Mouse (Mus musculus): ENCODE measurements around the gene Olfr799. TPM values are rescaled to one million over a fixed set of nuclear protein-coding genes. Genes with fewer than 3 reads are reported as not detected.

Gene Olfr799
- total RNA-seq (2014; fragmentation: Nextera tagmentation) (not detected in 2 replicates), total RNA-seq (2017) (not detected in 2 replicates)

- no peak for ATAC-seq (replicated peaks; ENCODE audit: low FRiP score, low TSS enrichment, poor library complexity, severe bottlenecking)
Observed at GRCm38 (mm10) chr10:129637184-129637583, at the start of gene Olfr799. Gene Olfr799 (plus strand): TSS chr10:129637484.

GRCm38 (mm10) chr10:129612470-129612869 lies 24.8 kb upstream of the Olfr799 start, which contains the start of gene Olfr796:
Gene Olfr796 (minus strand): TSS chr10:129612570.
- ATAC-seq (replicated peaks; ENCODE audit: low FRiP score, low TSS enrichment, poor library complexity, severe bottlenecking), result no peak

GRCm38 (mm10) chr10:129621724-129622123 lies 15.6 kb upstream of the Olfr799 start:
- no peak for ATAC-seq (replicated peaks; ENCODE audit: low FRiP score, low TSS enrichment, poor library complexity, severe bottlenecking)

- no peak for ATAC-seq (replicated peaks; ENCODE audit: low FRiP score, low TSS enrichment, poor library complexity, severe bottlenecking)
Observed at GRCm38 (mm10) chr10:129623251-129623650, 14.0 kb upstream of the Olfr799 start.

GRCm38 (mm10) chr10:129627834-129628233 lies 9.4 kb upstream of the Olfr799 start, which contains the start of gene Olfr798:
Gene Olfr798 (minus strand): TSS chr10:129627934.
- ATAC-seq (replicated peaks; ENCODE audit: low FRiP score, low TSS enrichment, poor library complexity, severe bottlenecking), result no peak

GRCm38 (mm10) chr10:129651763-129652162 lies 14.5 kb downstream of the Olfr799 start:
- no peak for ATAC-seq (replicated peaks; ENCODE audit: low FRiP score, low TSS enrichment, poor library complexity, severe bottlenecking)

GRCm38 (mm10) chr10:129657394-129657793 lies 20.1 kb downstream of the Olfr799 start, which contains the start of gene Olfr800:
Gene Olfr800 (plus strand): TSS chr10:129657694.
- ATAC-seq (replicated peaks; ENCODE audit: low FRiP score, low TSS enrichment, poor library complexity, severe bottlenecking), result no peak

GRCm38 (mm10) chr10:129673765-129674164 lies 36.5 kb downstream of the Olfr799 start, which contains the start of gene Olfr801:
Gene Olfr801 (minus strand): TSS chr10:129673865.
- no peak for ATAC-seq (replicated peaks; ENCODE audit: low FRiP score, low TSS enrichment, poor library complexity, severe bottlenecking)

GRCm38 (mm10) chr10:129688069-129688468 lies 50.8 kb downstream of the Olfr799 start, which contains the start of gene Olfr802:
Gene Olfr802 (minus strand): TSS chr10:129688169.
- ATAC-seq (replicated peaks; ENCODE audit: low FRiP score, low TSS enrichment, poor library complexity, severe bottlenecking), result no peak

- no peak for ATAC-seq (replicated peaks; ENCODE audit: low FRiP score, low TSS enrichment, poor library complexity, severe bottlenecking)
Observed at GRCm38 (mm10) chr10:129694186-129694585, 56.9 kb downstream of the Olfr799 start, which contains the start of gene Olfr803. Gene Olfr803 (minus strand): TSS chr10:129694286.

Other genes starting within 250 kb of the Olfr799 start
- gene Olfr785, start 232.1 kb upstream of the Olfr799 start, total RNA-seq (2014; fragmentation: Nextera tagmentation), result not detected in 2 replicates
- not detected in 2 replicates for gene Olfr785, start 232.1 kb upstream of the Olfr799 start, total RNA-seq (2017)
- not detected in 2 replicates for gene Olfr786, start 210.2 kb upstream of the Olfr799 start, total RNA-seq (2014; fragmentation: Nextera tagmentation)
- not detected in 2 replicates for gene Olfr786, start 210.2 kb upstream of the Olfr799 start, total RNA-seq (2017)
- not detected in 2 replicates for gene Olfr787, start 175.6 kb upstream of the Olfr799 start, total RNA-seq (2014; fragmentation: Nextera tagmentation)
- gene Olfr787, start 175.6 kb upstream of the Olfr799 start, total RNA-seq (2017), result not detected in 2 replicates
- gene Olfr788, start 166.5 kb upstream of the Olfr799 start, total RNA-seq (2014; fragmentation: Nextera tagmentation), result not detected in 2 replicates
- gene Olfr788, start 166.5 kb upstream of the Olfr799 start, total RNA-seq (2017), result not detected in 2 replicates
- not detected in 2 replicates for gene Olfr789, start 152.7 kb upstream of the Olfr799 start, total RNA-seq (2014; fragmentation: Nextera tagmentation)
- not detected in 2 replicates for gene Olfr789, start 152.7 kb upstream of the Olfr799 start, total RNA-seq (2017)
- not detected in 2 replicates for gene Olfr790, start 139.0 kb upstream of the Olfr799 start, total RNA-seq (2014; fragmentation: Nextera tagmentation)
- gene Olfr790, start 139.0 kb upstream of the Olfr799 start, total RNA-seq (2017), result not detected in 2 replicates
- gene Olfr791, start 115.7 kb upstream of the Olfr799 start, total RNA-seq (2014; fragmentation: Nextera tagmentation), result not detected in 2 replicates
- gene Olfr791, start 115.7 kb upstream of the Olfr799 start, total RNA-seq (2017), result not detected in 2 replicates
- gene Olfr792, start 98.3 kb upstream of the Olfr799 start, total RNA-seq (2014; fragmentation: Nextera tagmentation), result not detected in 2 replicates
- gene Olfr792, start 98.3 kb upstream of the Olfr799 start, total RNA-seq (2017), result not detected in 2 replicates
- gene Olfr794, start 69.8 kb upstream of the Olfr799 start, total RNA-seq (2014; fragmentation: Nextera tagmentation), result not detected in 2 replicates
- gene Olfr794, start 69.8 kb upstream of the Olfr799 start, total RNA-seq (2017), result not detected in 2 replicates
- gene Olfr796, start 24.9 kb upstream of the Olfr799 start, total RNA-seq (2014; fragmentation: Nextera tagmentation), result not detected in 2 replicates
- not detected in 2 replicates for gene Olfr796, start 24.9 kb upstream of the Olfr799 start, total RNA-seq (2017)
- not detected in 2 replicates for gene Olfr798, start 9.6 kb upstream of the Olfr799 start, total RNA-seq (2014; fragmentation: Nextera tagmentation)
- gene Olfr798, start 9.6 kb upstream of the Olfr799 start, total RNA-seq (2017), result not detected in 2 replicates
- not detected in 2 replicates for gene Olfr800, start 20.2 kb downstream of the Olfr799 start, total RNA-seq (2014; fragmentation: Nextera tagmentation)
- gene Olfr800, start 20.2 kb downstream of the Olfr799 start, total RNA-seq (2017), result not detected in 2 replicates
- gene Olfr801, start 36.4 kb downstream of the Olfr799 start, total RNA-seq (2014; fragmentation: Nextera tagmentation), result not detected in 2 replicates
- gene Olfr801, start 36.4 kb downstream of the Olfr799 start, total RNA-seq (2017), result not detected in 2 replicates
- not detected in 2 replicates for gene Olfr802, start 50.7 kb downstream of the Olfr799 start, total RNA-seq (2014; fragmentation: Nextera tagmentation)
- not detected in 2 replicates for gene Olfr802, start 50.7 kb downstream of the Olfr799 start, total RNA-seq (2017)
- gene Olfr803, start 56.8 kb downstream of the Olfr799 start, total RNA-seq (2014; fragmentation: Nextera tagmentation), result not detected in 2 replicates
- not detected in 2 replicates for gene Olfr803, start 56.8 kb downstream of the Olfr799 start, total RNA-seq (2017)
- not detected in 2 replicates for gene Olfr804, start 65.7 kb downstream of the Olfr799 start, total RNA-seq (2014; fragmentation: Nextera tagmentation)
- not detected in 2 replicates for gene Olfr804, start 65.7 kb downstream of the Olfr799 start, total RNA-seq (2017)
- not detected in 2 replicates for gene Olfr805, start 91.9 kb downstream of the Olfr799 start, total RNA-seq (2014; fragmentation: Nextera tagmentation)
- not detected in 2 replicates for gene Olfr805, start 91.9 kb downstream of the Olfr799 start, total RNA-seq (2017)
- gene Olfr806, start 104.4 kb downstream of the Olfr799 start, total RNA-seq (2014; fragmentation: Nextera tagmentation), result not detected in 2 replicates
- gene Olfr806, start 104.4 kb downstream of the Olfr799 start, total RNA-seq (2017), result not detected in 2 replicates
- not detected in 2 replicates for gene Olfr807, start 120.3 kb downstream of the Olfr799 start, total RNA-seq (2014; fragmentation: Nextera tagmentation)
- gene Olfr807, start 120.3 kb downstream of the Olfr799 start, total RNA-seq (2017), result not detected in 2 replicates
- gene Olfr808, start 128.0 kb downstream of the Olfr799 start, total RNA-seq (2014; fragmentation: Nextera tagmentation), result 0.12 TPM in 1 of 2 replicates, not detected in the other
- not detected in 2 replicates for gene Olfr808, start 128.0 kb downstream of the Olfr799 start, total RNA-seq (2017)
- not detected in 2 replicates for gene Olfr809, start 137.2 kb downstream of the Olfr799 start, total RNA-seq (2014; fragmentation: Nextera tagmentation)
- gene Olfr809, start 137.2 kb downstream of the Olfr799 start, total RNA-seq (2017), result not detected in 2 replicates
- not detected in 2 replicates for gene Olfr810, start 157.4 kb downstream of the Olfr799 start, total RNA-seq (2014; fragmentation: Nextera tagmentation)
- not detected in 2 replicates for gene Olfr810, start 157.4 kb downstream of the Olfr799 start, total RNA-seq (2017)
- gene Olfr811, start 166.9 kb downstream of the Olfr799 start, total RNA-seq (2014; fragmentation: Nextera tagmentation), result not detected in 2 replicates
- gene Olfr811, start 166.9 kb downstream of the Olfr799 start, total RNA-seq (2017), result not detected in 2 replicates
- gene Olfr812, start 208.6 kb downstream of the Olfr799 start, total RNA-seq (2014; fragmentation: Nextera tagmentation), result not detected in 2 replicates
- not detected in 2 replicates for gene Olfr812, start 208.6 kb downstream of the Olfr799 start, total RNA-seq (2017)
- gene Olfr813, start 217.9 kb downstream of the Olfr799 start, total RNA-seq (2014; fragmentation: Nextera tagmentation), result not detected in 2 replicates
- gene Olfr813, start 217.9 kb downstream of the Olfr799 start, total RNA-seq (2017), result not detected in 2 replicates
- not detected in 2 replicates for gene Olfr814, start 242.4 kb downstream of the Olfr799 start, total RNA-seq (2014; fragmentation: Nextera tagmentation)
- gene Olfr814, start 242.4 kb downstream of the Olfr799 start, total RNA-seq (2017), result not detected in 2 replicates